Mouse (Mus musculus) erythroblast, embryonic 14.5 days (primary cell): ENCODE results near the gene Nup214.

ENCODE experiments used
- GATA1 ChIP-seq: IDR thresholded peaks from 2 replicates; pipeline ENCODE4 v1.6.1; 2012; ENCODE audit warnings: low read length, inconsistent platforms, mixed read lengths
- TAL1 ChIP-seq: IDR thresholded peaks from 3 replicates; pipeline ENCODE4 v1.6.1; 2012; ENCODE audit warnings: low read length, inconsistent platforms, mixed read lengths

DNA sequence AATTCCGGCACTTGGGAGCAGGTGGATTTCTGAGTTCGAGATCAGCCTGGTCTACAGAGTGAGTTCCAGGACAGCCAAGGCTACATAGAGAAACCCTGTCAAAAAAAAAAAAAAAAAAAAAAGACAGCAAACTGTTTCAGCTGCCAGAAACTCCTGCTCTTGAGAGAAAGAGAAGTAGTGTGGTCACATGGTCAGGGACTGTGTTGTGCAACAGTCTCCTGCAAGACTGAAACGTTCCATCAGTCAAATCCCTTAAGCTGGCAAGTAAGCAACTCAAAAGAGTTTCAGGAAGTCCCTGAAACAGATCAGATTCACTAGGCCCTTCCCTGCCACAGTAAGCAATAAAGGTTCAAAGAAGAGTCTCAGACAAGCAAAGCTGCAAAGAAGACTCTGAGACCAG is 115.4 kb downstream of the Nup214 start:
- TF ChIP-seq GATA1, result no peak
- no peak for TF ChIP-seq TAL1
